Comparison of ENCODE assay signal across 31 mouse cellular contexts in the genomic region with DNA sequence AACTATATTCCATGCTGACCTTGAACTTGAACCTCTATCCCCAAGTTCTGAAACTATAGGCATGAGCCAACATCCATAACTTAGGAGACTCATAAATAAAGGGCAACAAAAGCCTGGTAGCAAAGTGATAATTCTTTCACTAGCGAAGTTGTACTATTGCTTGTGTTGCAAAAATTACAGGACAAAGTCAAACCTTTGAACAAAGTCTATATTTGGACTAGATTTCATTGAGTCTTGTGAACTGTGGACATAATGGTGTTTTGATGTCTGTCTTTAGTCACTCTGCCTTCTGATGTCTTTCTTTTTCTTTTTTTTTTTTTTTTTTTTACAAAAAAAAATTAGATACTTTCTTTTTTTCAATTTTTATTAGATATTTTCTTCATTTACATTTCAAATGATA.
"Had no signal": no experiment of that assay in that cellular context is flagged by ENCODE, and none has a peak within 500 bp of the region (broad histone marks: within the 10 kb centered on the region; RNA-seq: fewer than 3 reads in every experiment).

No protein-coding gene starts in this region.

- H3K27ac ChIP-seq: left cerebral cortex, adult 2 months; limb, embryonic 10.5 days; limb, embryonic 12.5 days; limb, embryonic 13.5 days; limb, embryonic 15.5 days; liver, embryonic 12.5 days; liver, embryonic 13.5 days; liver, embryonic 14.5 days; liver, embryonic 15.5 days; lung, embryonic 15.5 days; macrophage; midbrain, embryonic 10.5 days; midbrain, embryonic 12.5 days; midbrain, embryonic 13.5 days; midbrain, embryonic 15.5 days; neural tube, embryonic 12.5 days; neural tube, embryonic 13.5 days had no signal

- H3K4me3 ChIP-seq: left cerebral cortex, adult 2 months; limb, embryonic 10.5 days; limb, embryonic 12.5 days; limb, embryonic 13.5 days; limb, embryonic 15.5 days; liver, embryonic 12.5 days; liver, embryonic 13.5 days; liver, embryonic 15.5 days; lung, embryonic 15.5 days; megakaryocyte, embryonic 14.5 days; midbrain, embryonic 10.5 days; midbrain, embryonic 12.5 days; midbrain, embryonic 13.5 days; midbrain, embryonic 15.5 days; myocyte; neural tube, embryonic 12.5 days; neural tube, embryonic 13.5 days had no signal

- H3K9ac ChIP-seq: limb, embryonic 12.5 days; limb, embryonic 13.5 days; limb, embryonic 15.5 days; liver, embryonic 12.5 days; liver, embryonic 13.5 days; liver, embryonic 14.5 days; liver, embryonic 15.5 days; lung, embryonic 14.5 days; lung, embryonic 15.5 days; midbrain, embryonic 12.5 days; midbrain, embryonic 13.5 days; midbrain, embryonic 15.5 days; neural tube, embryonic 12.5 days; neural tube, embryonic 13.5 days had no signal

- H3K4me1 ChIP-seq: limb, embryonic 10.5 days; limb, embryonic 12.5 days; limb, embryonic 13.5 days; limb, embryonic 15.5 days; liver, embryonic 12.5 days; liver, embryonic 13.5 days; liver, embryonic 15.5 days; lung, embryonic 15.5 days; megakaryocyte, embryonic 14.5 days; midbrain, embryonic 10.5 days; midbrain, embryonic 12.5 days; midbrain, embryonic 13.5 days; midbrain, embryonic 15.5 days; neural tube, embryonic 12.5 days; neural tube, embryonic 13.5 days had no signal

- H3K27me3 ChIP-seq: limb, embryonic 12.5 days; limb, embryonic 13.5 days; limb, embryonic 15.5 days; liver, embryonic 12.5 days; liver, embryonic 13.5 days; liver, embryonic 15.5 days; lung, embryonic 15.5 days; megakaryocyte, embryonic 14.5 days; midbrain, embryonic 12.5 days; midbrain, embryonic 13.5 days; midbrain, embryonic 15.5 days; neural tube, embryonic 12.5 days; neural tube, embryonic 13.5 days had no signal

- H3K36me3 ChIP-seq: limb, embryonic 10.5 days; limb, embryonic 12.5 days; limb, embryonic 13.5 days; limb, embryonic 15.5 days; liver, embryonic 12.5 days; liver, embryonic 13.5 days; liver, embryonic 15.5 days; lung, embryonic 15.5 days; midbrain, embryonic 10.5 days; midbrain, embryonic 12.5 days; midbrain, embryonic 13.5 days; midbrain, embryonic 15.5 days; neural tube, embryonic 12.5 days; neural tube, embryonic 13.5 days had no signal

- H3K9me3 ChIP-seq: limb, embryonic 10.5 days; limb, embryonic 12.5 days; limb, embryonic 13.5 days; limb, embryonic 15.5 days; liver, embryonic 12.5 days; liver, embryonic 13.5 days; liver, embryonic 15.5 days; lung, embryonic 15.5 days; megakaryocyte, embryonic 14.5 days; midbrain, embryonic 10.5 days; midbrain, embryonic 12.5 days; midbrain, embryonic 13.5 days; midbrain, embryonic 15.5 days; neural tube, embryonic 12.5 days; neural tube, embryonic 13.5 days had no signal

- ATAC-seq: liver, embryonic 12.5 days; lung, postnatal 0 days; midbrain, embryonic 13.5 days; midbrain, embryonic 15.5 days had no signal

- H3K4me2 ChIP-seq: limb, embryonic 12.5 days; limb, embryonic 13.5 days; limb, embryonic 15.5 days; liver, embryonic 11.5 days; liver, embryonic 12.5 days; liver, embryonic 13.5 days; liver, embryonic 15.5 days; lung, embryonic 14.5 days; lung, embryonic 15.5 days; midbrain, embryonic 12.5 days; midbrain, embryonic 13.5 days; midbrain, embryonic 15.5 days; neural tube, embryonic 12.5 days; neural tube, embryonic 13.5 days had no signal

- DNase-seq: left cerebral cortex, postnatal 4 days; liver; liver, embryonic 13.5 days; lung, adult 18-20 months; lung, adult 2 months; lung, embryonic 14.5 days; lung, postnatal 10 days; lung, postnatal 14 days; lung, postnatal 36 days; lung, postnatal 4 days; midbrain, embryonic 14.5 days had no signal
